Mouse (Mus musculus) liver, embryonic 15.5 days (tissue): ENCODE data around the gene Olfr1512. TPM values are rescaled to one million over a fixed set of nuclear protein-coding genes. Genes with fewer than 3 reads are reported as not detected.
"Not testable (repeated sequence)": the region's sequence is repeated elsewhere in the genome, so short reads cannot be mapped to it uniquely, and the experiment has no call there.

ENCODE experiments used
- ATAC-seq: fragments of 200-750 bp; cut with Nextera tagmentation; 2 replicates; pipeline ENCODE4 v1.8.0; 2017; ENCODE audit warnings: moderate number of reproducible peaks, mild to moderate bottlenecking, moderate library complexity; ENCODE audit not compliant: insufficient read depth
- H3K27ac ChIP-seq: fragments of 300-500 bp; sonication (generic); replicated peaks from 2 replicates; pipeline ENCODE4 v1.5.1; 2015; ENCODE audit warnings: mild to moderate bottlenecking, inconsistent platforms
- H3K27me3 ChIP-seq: fragments of 300-500 bp; sonication (generic); 2 replicates; pipeline ENCODE4 v1.6.1; 2015; ENCODE audit warnings: mild to moderate bottlenecking, inconsistent platforms
- H3K36me3 ChIP-seq: fragments of 300-500 bp; sonication (generic); replicated peaks from 2 replicates; pipeline ENCODE4 v1.6.1; 2015; ENCODE audit warnings: moderate library complexity, mild to moderate bottlenecking, inconsistent platforms
- H3K4me1 ChIP-seq: fragments of 300-500 bp; sonication (generic); replicated peaks from 2 replicates; pipeline ENCODE4 v1.6.1; 2015; ENCODE audit warnings: inconsistent platforms
- H3K4me2 ChIP-seq: fragments of 300-500 bp; sonication (generic); 2 replicates; pipeline ENCODE4 v1.6.1; 2015; ENCODE audit warnings: moderate library complexity, mild to moderate bottlenecking, inconsistent platforms
- H3K4me3 ChIP-seq: fragments of 300-500 bp; sonication (generic); replicated peaks from 2 replicates; pipeline ENCODE4 v1.5.1; 2015; ENCODE audit warnings: mild to moderate bottlenecking, inconsistent platforms
- H3K9ac ChIP-seq: fragments of 300-500 bp; sonication (generic); 2 replicates; pipeline ENCODE4 v1.6.1; 2015; ENCODE audit warnings: moderate library complexity, mild to moderate bottlenecking, inconsistent platforms
- H3K9me3 ChIP-seq: fragments of 300-500 bp; sonication (generic); replicated peaks from 2 replicates; pipeline ENCODE4 v1.6.1; 2016; ENCODE audit warnings: inconsistent platforms
- WGBS: fragments of 180-500 bp; shearing (Covaris S2); methylation state at CpG from one replicate; pipeline ENCODE4 v1.1.7; 2015; ENCODE audit warnings: mixed read lengths; ENCODE audit not compliant: insufficient replicate concordance; 5-methylcytosine and 5-hydroxymethylcytosine counted together
- polyA plus RNA-seq: library from polyadenylated mRNA; unstranded; fragments of >200 nt; fragmentation: Nextera tagmentation; extraction: Ambion mirVana; gene quantifications from 2 replicates; pipeline ENCODE4 v1.2.1, GENCODE M21; 2015

Olfr1512 gene
- not detected in 2 replicates for polyA plus RNA-seq

DNA sequence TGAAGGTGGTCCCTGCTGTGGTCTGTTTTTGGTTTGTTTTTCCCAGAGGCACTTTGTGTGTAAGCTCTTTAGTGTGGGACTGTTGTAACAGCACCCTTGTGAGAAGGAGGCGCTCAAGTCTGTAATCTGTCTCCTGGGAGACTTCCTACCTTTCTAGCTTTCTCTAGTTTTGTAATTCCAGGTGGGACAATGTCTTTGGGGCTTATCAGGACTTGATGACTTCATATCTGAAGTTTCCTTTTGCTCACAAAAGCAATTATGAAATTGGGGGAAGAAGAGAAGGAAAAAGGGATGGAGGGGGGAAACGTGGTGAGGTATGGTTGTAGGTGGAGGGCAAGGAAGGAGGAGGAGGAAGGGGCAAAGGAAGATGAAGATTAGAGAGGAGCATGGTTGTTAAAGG, at the start of gene Olfr1512:
TSS of gene Olfr1512 (minus strand) at position 101 of the 400 bp plus-strand sequence.
- no peak within 1 kb of the TSS for H3K4me3 ChIP-seq
- no peak within 1 kb of the TSS for H3K27ac ChIP-seq
- H3K9me3 ChIP-seq, result no peaks in the 10 kb centered on the region
- no peaks in the 10 kb centered on the region for H3K27me3 ChIP-seq
- WGBS, result 53% methylated on average over 2 of the region's 2 CpGs
- no peak within 1 kb of the TSS for H3K9ac ChIP-seq
- no peak for ATAC-seq
- H3K4me1 ChIP-seq, result no peaks in the 10 kb centered on the region
- H3K4me2 ChIP-seq, result no peak within 1 kb of the TSS
- H3K36me3 ChIP-seq, result no peaks in the 10 kb centered on the region

GRCm38 (mm10) chr14:52427686-52428085, 48.7 kb upstream of the Olfr1512 start:
- WGBS, result 59% methylated on average over 1 of the region's 1 CpGs
- H3K9me3 ChIP-seq, result no peaks in the 10 kb centered on the region
- no peak for ATAC-seq
- no peaks in the 10 kb centered on the region for H3K4me1 ChIP-seq
- no peaks in the 10 kb centered on the region for H3K27me3 ChIP-seq
- no peak overlapping the region for H3K4me3 ChIP-seq
- no peak overlapping the region for H3K4me2 ChIP-seq
- H3K9ac ChIP-seq, result no peak overlapping the region
- no peak overlapping the region for H3K27ac ChIP-seq
- H3K36me3 ChIP-seq, result no peaks in the 10 kb centered on the region

DNA sequence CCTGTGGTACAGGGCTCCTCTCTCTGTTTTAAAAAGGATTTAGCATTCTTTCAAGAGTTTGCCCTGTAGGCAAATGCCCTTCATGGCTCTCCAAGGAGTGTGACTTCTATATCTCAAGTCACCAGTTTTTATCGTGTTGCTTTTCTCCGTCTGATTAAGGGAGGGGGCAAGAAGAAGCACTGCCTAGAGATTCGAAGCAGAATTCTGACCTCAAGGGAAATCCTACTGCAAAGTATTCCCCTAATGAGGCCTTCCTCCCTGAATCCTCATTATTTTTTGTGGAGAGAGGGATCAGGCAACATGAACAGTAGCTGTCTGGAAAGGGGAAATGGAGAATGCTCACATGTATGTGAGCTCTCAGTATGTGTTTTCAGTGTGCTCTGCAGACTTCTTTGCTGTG, 35.3 kb upstream of the Olfr1512 start, which contains the start of gene Olfr1510:
TSS of gene Olfr1510 (minus strand) at position 101 of the 400 bp plus-strand sequence.
- Histone ChIP-seq H3K27ac (no peak within 1 kb of the TSS), H3K9me3 (no peaks in the 10 kb centered on the region), H3K4me2 (no peak within 1 kb of the TSS), H3K27me3 (no peaks in the 10 kb centered on the region), H3K4me3 (no peak within 1 kb of the TSS), H3K36me3 (no peaks in the 10 kb centered on the region), H3K9ac (no peak within 1 kb of the TSS), H3K4me1 (no peaks in the 10 kb centered on the region)
- WGBS, result 74% methylated on average over 3 of the region's 3 CpGs
- no peak for ATAC-seq

- ATAC-seq, H3K9ac ChIP-seq, H3K4me2 ChIP-seq, H3K27me3 ChIP-seq, H3K27ac ChIP-seq, H3K4me3 ChIP-seq, H3K9me3 ChIP-seq, H3K36me3 ChIP-seq, H3K4me1 ChIP-seq: not testable (repeated sequence)
- 50% methylated on average over 7 of the region's 10 CpGs for WGBS
Measured at GRCm38 (mm10) chr14:52410142-52410919, 31.4 kb upstream of the Olfr1512 start.

DNA sequence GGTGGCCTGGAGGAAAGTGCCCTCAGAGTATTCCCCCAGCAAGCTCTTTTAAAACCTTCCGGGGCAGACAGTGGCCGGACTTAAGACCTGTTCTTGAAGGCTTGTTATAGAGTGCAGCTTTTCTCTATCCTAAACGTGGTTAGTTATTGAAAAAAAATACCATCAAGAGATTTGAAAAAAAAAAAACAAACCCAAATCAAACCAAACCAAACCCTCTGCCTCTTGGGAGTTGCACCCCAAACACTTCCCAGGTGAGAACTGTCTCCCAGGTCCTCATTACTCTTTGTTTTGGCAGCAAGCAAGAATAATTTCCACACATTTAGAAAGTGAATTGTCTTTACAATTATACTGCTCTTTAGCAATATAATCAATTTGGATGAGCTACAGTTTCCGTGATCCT, 18.3 kb upstream of the Olfr1512 start, which contains the start of gene Olfr1511:
TSS of gene Olfr1511 (minus strand) at position 101 of the 400 bp plus-strand sequence.
- Histone ChIP-seq H3K4me1 (no peaks in the 10 kb centered on the region), H3K36me3 (no peaks in the 10 kb centered on the region), H3K27me3 (no peaks in the 10 kb centered on the region), H3K9me3 (no peaks in the 10 kb centered on the region), H3K4me3 (no peak within 1 kb of the TSS), H3K4me2 (no peak within 1 kb of the TSS), H3K27ac (no peak within 1 kb of the TSS), H3K9ac (no peak within 1 kb of the TSS)
- no peak for ATAC-seq
- WGBS, result 59% methylated on average over 4 of the region's 4 CpGs

DNA sequence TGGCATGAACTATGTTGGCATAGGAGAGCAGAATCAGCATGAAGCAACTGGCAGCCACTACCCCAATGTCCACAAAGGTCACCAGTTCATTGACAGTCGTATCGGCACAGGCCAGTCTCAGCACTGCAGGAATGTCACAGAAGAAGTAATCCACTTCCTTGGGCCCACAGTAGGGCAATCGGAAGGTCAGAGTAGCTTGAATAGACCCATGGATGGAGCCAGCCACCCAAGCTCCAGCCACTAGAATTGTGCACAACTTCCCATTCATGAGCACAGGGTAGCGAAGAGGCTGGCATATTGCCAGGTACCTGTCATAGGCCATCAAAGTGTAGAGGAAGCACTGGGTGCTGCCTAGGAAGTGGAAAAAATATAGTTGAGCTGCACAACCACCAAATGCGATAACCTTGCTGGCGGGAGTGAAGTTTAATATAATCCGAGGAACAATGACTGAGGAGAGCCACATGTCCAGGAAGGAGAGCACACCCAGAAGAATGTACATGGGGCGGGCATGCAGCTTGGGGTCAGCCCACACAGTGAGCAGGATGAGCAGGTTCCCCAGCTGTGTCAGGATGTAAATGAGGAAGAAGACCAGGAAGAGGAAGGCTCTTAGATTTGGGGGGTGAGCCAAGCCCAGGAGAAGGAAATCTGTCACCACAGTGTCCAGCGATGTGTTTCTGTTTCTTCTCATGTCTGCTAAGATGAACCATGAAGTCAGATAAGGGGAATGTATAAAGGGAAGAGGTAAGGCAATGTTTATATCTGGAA, 11.3 kb upstream of the Olfr1512 start:
- H3K27me3 ChIP-seq, H3K9ac ChIP-seq, H3K4me3 ChIP-seq, ATAC-seq, H3K36me3 ChIP-seq, H3K9me3 ChIP-seq, H3K4me1 ChIP-seq, H3K27ac ChIP-seq, H3K4me2 ChIP-seq: not testable (repeated sequence)
- WGBS, result 55% methylated on average over 9 of the region's 9 CpGs

DNA sequence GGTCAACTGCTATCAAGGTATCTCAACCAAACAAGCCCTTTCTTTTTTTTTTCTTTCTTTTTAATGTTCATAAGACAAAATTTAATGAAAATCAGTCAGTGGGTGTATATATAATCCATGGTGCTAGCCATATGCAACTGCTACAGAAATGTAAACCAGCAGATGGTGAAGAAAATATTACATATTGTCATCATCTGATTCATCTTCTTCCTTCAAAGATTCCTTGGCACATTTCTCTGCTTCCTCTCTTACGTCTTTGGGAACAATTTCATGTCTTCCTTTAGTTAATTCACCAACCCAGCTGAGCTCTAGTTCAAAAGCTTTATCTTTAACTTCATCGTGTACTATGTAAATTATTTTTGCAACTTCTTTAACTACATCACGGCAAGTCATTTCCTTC, 10.2 kb downstream of the Olfr1512 start:
- Histone ChIP-seq H3K36me3 (no peaks in the 10 kb centered on the region), H3K27me3 (no peaks in the 10 kb centered on the region), H3K9me3 (no peaks in the 10 kb centered on the region), H3K27ac (no peak overlapping the region), H3K9ac (no peak overlapping the region), H3K4me2 (no peak overlapping the region), H3K4me3 (no peak overlapping the region), H3K4me1 (no peaks in the 10 kb centered on the region)
- ATAC-seq, result no peak
- WGBS, result 72% methylated on average over 3 of the region's 3 CpGs

GRCm38 (mm10) chr14:52356308-52356707, 22.7 kb downstream of the Olfr1512 start, which contains the start of gene Olfr1513:
TSS of gene Olfr1513 (minus strand) at chr14:52356408.
- ATAC-seq, result no peak

DNA sequence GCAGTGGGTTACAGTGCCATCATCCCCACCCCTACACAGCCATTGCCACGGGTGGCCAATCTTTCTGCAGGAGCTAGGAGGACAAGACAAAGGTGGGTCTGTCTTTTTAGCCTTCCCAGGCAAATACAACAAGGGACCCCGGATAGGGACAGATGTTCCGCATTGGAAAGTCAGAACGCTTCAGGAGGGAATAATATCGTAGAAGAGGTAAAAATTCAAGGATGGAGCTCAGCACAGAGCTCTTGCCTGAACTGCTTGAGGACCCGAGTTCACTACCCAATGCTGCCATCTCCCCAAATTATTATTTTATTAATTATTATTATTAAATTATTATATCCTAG, 39.5 kb downstream of the Olfr1512 start:
- Histone ChIP-seq H3K36me3 (no peaks in the 10 kb centered on the region), H3K27me3 (peaks cover 12% of the 10 kb centered on the region), H3K4me2 (no peak overlapping the region), H3K4me1 (peaks cover 4% of the 10 kb centered on the region; the same call in 1 of the 2 replicates), H3K4me3 (no peak overlapping the region), H3K9me3 (no peaks in the 10 kb centered on the region), H3K9ac (no peak overlapping the region), H3K27ac (no peak overlapping the region)
- ATAC-seq, result no peak
- WGBS, result 59% methylated on average over 6 of the region's 6 CpGs

More at GRCm38 (mm10) chr14:52356308-52356707, 22.7 kb downstream of the Olfr1512 start, which contains the start of gene Olfr1513:
- no peak within 1 kb of the TSS for H3K4me3 ChIP-seq
- no peaks in the 10 kb centered on the region for H3K4me1 ChIP-seq
- H3K27me3 ChIP-seq, result no peaks in the 10 kb centered on the region
- no peak within 1 kb of the TSS for H3K27ac ChIP-seq
- H3K9me3 ChIP-seq, result no peaks in the 10 kb centered on the region
- no peak within 1 kb of the TSS for H3K4me2 ChIP-seq
- 43% methylated on average over 4 of the region's 4 CpGs for WGBS
- H3K9ac ChIP-seq, result no peak within 1 kb of the TSS
- no peaks in the 10 kb centered on the region for H3K36me3 ChIP-seq

GRCm38 (mm10) chr14:52338751-52339511, 40.0 kb downstream of the Olfr1512 start:
- no peak overlapping the region for H3K4me2 ChIP-seq
- H3K9ac ChIP-seq, result no peak overlapping the region
- no peak overlapping the region for H3K4me3 ChIP-seq
- peaks cover 12% of the 10 kb centered on the region for H3K27me3 ChIP-seq
- no peak overlapping the region for H3K27ac ChIP-seq
- peaks cover 4% of the 10 kb centered on the region; the same call in 1 of the 2 replicates for H3K4me1 ChIP-seq
- no peaks in the 10 kb centered on the region for H3K9me3 ChIP-seq
- no peak for ATAC-seq
- no peaks in the 10 kb centered on the region for H3K36me3 ChIP-seq
- WGBS, result 28% methylated on average over 21 of the region's 21 CpGs

DNA sequence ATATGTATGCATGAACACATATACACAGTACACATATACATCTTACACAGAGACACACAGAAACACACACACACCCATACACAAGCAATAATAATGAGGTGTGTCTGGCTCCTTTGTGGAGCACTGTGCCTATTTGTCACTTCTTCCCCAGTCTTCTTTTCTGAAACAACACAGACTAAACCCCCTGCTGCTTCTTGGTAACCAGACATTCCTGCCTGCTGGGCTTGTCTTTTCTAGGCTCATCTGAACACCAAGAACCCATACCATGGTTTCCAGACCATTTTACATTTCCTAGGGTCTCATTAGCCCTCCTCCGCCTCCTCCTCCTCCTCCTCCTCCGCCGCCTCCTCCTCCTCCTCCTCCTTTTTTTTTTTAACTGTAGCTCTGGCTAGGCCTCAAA, 46.8 kb downstream of the Olfr1512 start:
- Histone ChIP-seq H3K9ac (no peak overlapping the region), H3K27me3 (peaks cover 56% of the 10 kb centered on the region), H3K36me3 (no peaks in the 10 kb centered on the region), H3K4me1 (no peaks in the 10 kb centered on the region), H3K4me2 (no peak overlapping the region), H3K27ac (no peak overlapping the region), H3K9me3 (no peaks in the 10 kb centered on the region), H3K4me3 (no peak overlapping the region)
- ATAC-seq, result no peak
- 82% methylated on average over 1 of the region's 3 CpGs for WGBS
